8 mouse cellular contexts compared by ENCODE assay signal in genomic region chr7:28338108-28338998, GRCm38 (mm10). TPM values are rescaled to one million over a fixed set of nuclear protein-coding genes. Genes with fewer than 3 reads are reported as not detected.
DNase-seq lines count a peak whose midpoint lies in the region; ATAC-seq and TF ChIP-seq lines count a peak whose summit lies in the region.

Gene Supt5 (minus strand): TSS chr7:28338746.

- H3K9ac ChIP-seq in hindbrain, postnatal 0 days (replicated peaks; ENCODE audit: low read length): peak within 1 kb of the TSS; percentile 98

- intact Hi-C loops in gastrocnemius, adult 2 months (cut with DNase I): loop anchor here (5.0 kb wide), 1 partner anchor 161 kb away; the partner anchor contains the start of gene Dyrk1b
- intact Hi-C loops in left cerebral cortex, adult 2 months (cut with DNase I): loop anchor here (1.0 to 5.0 kb wide), 3 partner anchors 12 to 61 kb away; partner anchors contain the start of genes Eid2b, Rps16 and Timm50

- H3K4me3 ChIP-seq in gastrocnemius, adult 2 months: peak within 1 kb of the TSS; percentile 77
- peak within 1 kb of the TSS; percentile 96 for H3K4me3 ChIP-seq in hindbrain, postnatal 0 days (ENCODE audit: low read length)
- peak within 1 kb of the TSS; percentile 84 for H3K4me3 ChIP-seq in left cerebral cortex, adult 2 months

- TF ChIP-seq CTCF in gastrocnemius, adult 2 months (IDR thresholded peaks at IDR 0.05): no peak
- TF ChIP-seq CTCF in hindbrain, postnatal 0 days (IDR thresholded peaks at IDR 0.05; ENCODE audit: low read depth): no peak
- no peak for TF ChIP-seq CTCF in left cerebral cortex, adult 2 months (IDR thresholded peaks at IDR 0.05)

- peak within 1 kb of the TSS; percentile 86 for H3K4me2 ChIP-seq in hindbrain, postnatal 0 days (ENCODE audit: low read depth, low read length)

- WGBS in hindbrain, postnatal 0 days: 1% methylated on average over 77 of the region's 77 CpGs

- no peaks in the 10 kb centered on the region for H3K4me1 ChIP-seq in hindbrain, postnatal 0 days (ENCODE audit: insufficient read depth, low read length)

- peak within 1 kb of the TSS; percentile 96 for H3K27ac ChIP-seq in gastrocnemius, adult 2 months
- H3K27ac ChIP-seq in hindbrain, postnatal 0 days: peak within 1 kb of the TSS; percentile 91
- peak within 1 kb of the TSS; percentile 91 for H3K27ac ChIP-seq in left cerebral cortex, adult 2 months

- peak; percentile 93 for ATAC-seq in common myeloid progenitor, adult 5-6 weeks (replicated peaks; ENCODE audit: low read depth, poor library complexity, severe bottlenecking)
- peak; percentile 99 for ATAC-seq in hindbrain, postnatal 0 days
- ATAC-seq in megakaryocyte, adult 5-6 weeks (ENCODE audit: poor library complexity, severe bottlenecking): peak; percentile 98

- no peaks in the 10 kb centered on the region for H3K27me3 ChIP-seq in hindbrain, postnatal 0 days (ENCODE audit: insufficient read depth, low read length)

- H3K9me3 ChIP-seq in hindbrain, postnatal 0 days (ENCODE audit: low read length): no peaks in the 10 kb centered on the region

- no peaks in the 10 kb centered on the region for H3K36me3 ChIP-seq in hindbrain, postnatal 0 days (ENCODE audit: insufficient read depth, low read length)

- DNase-seq in ZHBTc4 (ENCODE audit: low read depth, low spot score): peak; percentile 100
- peak; percentile 99 for DNase-seq in gastrocnemius, adult 2 months
- DNase-seq in hindbrain, postnatal 0 days (ENCODE audit: low spot score): peak; percentile 99
- peak; percentile 95 to 97 for DNase-seq in left cerebral cortex, adult 2 months (ENCODE audit: extremely low spot score in 1 of 2, low spot score in 2 of 2)
- peak; percentile 97 for DNase-seq in right cerebral cortex, adult 2 months (ENCODE audit: low spot score in 2 of 2)
- DNase-seq in urinary bladder, postnatal 14 days (ENCODE audit: low spot score): peak; percentile 98

RNA-seq across cellular contexts. Expression of gene Supt5, which starts in this region (rescaled TPM):
- total RNA-seq in common myeloid progenitor, adult 5-6 weeks (2017): 63.4 and 68.1 TPM in 2 replicates
- 10 to 100 TPM; 57.9 to 68.6 TPM for total RNA-seq in gastrocnemius, adult 2 months (2021)
- total RNA-seq in hindbrain, postnatal 0 days (2014; rRNA removed): 98.7 and 104 TPM in 2 replicates
- 71.8 and 76.5 TPM in 2 replicates for polyA plus RNA-seq in hindbrain, postnatal 0 days (2015; fragmentation: Nextera tagmentation; extraction: Ambion mirVana)
- 100 to 1,000 TPM; 124 to 126 TPM for total RNA-seq in left cerebral cortex, adult 2 months (2021)
- total RNA-seq in megakaryocyte, adult 5-6 weeks (2015): 47.1 and 56.8 TPM in 2 replicates
- 61.2 and 67.5 TPM in 2 replicates for total RNA-seq in megakaryocyte, adult 5-6 weeks (2017)

Comparison
In these comparisons a context has a peak if more than half of its experiments do, and no peak if none do; other contexts are left out.
1. Peak in every context shown above with its lines: DNase-seq, ATAC-seq, H3K4me3 ChIP-seq and H3K27ac ChIP-seq.